Mouse (Mus musculus): ENCODE measurements at regions not wholly inside any gene's neighbourhood (a gene's known extent, or its start where the extent isn't known, plus 50 kb on each side); places are given as distances from the start of the nearest gene placed in this dataset.

GRCm38 (mm10) chr5:100220320-100220719 lies 60.7 kb upstream of the Tmem150c start:
- H3K27ac ChIP-seq (ENCODE audit: low read length), result no peak overlapping the region
- no peak overlapping the region for H3K4me3 ChIP-seq (ENCODE audit: low read depth, low read length)
- ATAC-seq (ENCODE audit: low read depth), result no peak
- no peaks in the 10 kb centered on the region for H3K27me3 ChIP-seq (ENCODE audit: control insufficient read depth, insufficient read depth, low read depth, low read length)
- no peak overlapping the region for H3K4me2 ChIP-seq (ENCODE audit: low read depth, low read length)
- no peaks in the 10 kb centered on the region for H3K36me3 ChIP-seq (ENCODE audit: control insufficient read depth, insufficient read depth)
- WGBS (ENCODE audit: insufficient replicate concordance), result 53% methylated on average over 11 of the region's 11 CpGs
- no peaks in the 10 kb centered on the region for H3K9me3 ChIP-seq (replicated peaks; ENCODE audit: control insufficient read depth, low read length)
- no peaks in the 10 kb centered on the region for H3K4me1 ChIP-seq (ENCODE audit: control insufficient read depth, low read depth, low read length)
- no peak overlapping the region for H3K9ac ChIP-seq (ENCODE audit: low read depth, low read length)

GRCm38 (mm10) chr5:100218256-100218851 lies 58.7 kb upstream of the Tmem150c start:
- no peaks in the 10 kb centered on the region for H3K27me3 ChIP-seq (ENCODE audit: control insufficient read depth, insufficient read depth, low read depth, low read length)
- H3K36me3 ChIP-seq (ENCODE audit: control insufficient read depth, insufficient read depth), result no peaks in the 10 kb centered on the region
- H3K9me3 ChIP-seq (replicated peaks; ENCODE audit: control insufficient read depth, low read length), result no peaks in the 10 kb centered on the region
- no peak overlapping the region for H3K9ac ChIP-seq (ENCODE audit: low read depth, low read length)
- no peak for ATAC-seq (ENCODE audit: low read depth)
- no peak overlapping the region for H3K27ac ChIP-seq (ENCODE audit: low read length)
- no peak overlapping the region for H3K4me3 ChIP-seq (ENCODE audit: low read depth, low read length)
- WGBS (ENCODE audit: insufficient replicate concordance), result 72% methylated on average over 3 of the region's 3 CpGs
- H3K4me1 ChIP-seq (ENCODE audit: control insufficient read depth, low read depth, low read length), result no peaks in the 10 kb centered on the region
- H3K4me2 ChIP-seq (ENCODE audit: low read depth, low read length), result no peak overlapping the region

- Histone ChIP-seq H3K9ac (ENCODE audit: low read depth, low read length) (no peak overlapping the region), H3K4me3 (ENCODE audit: low read depth, low read length) (peak overlapping the region; percentile 19), H3K36me3 (ENCODE audit: control insufficient read depth, insufficient read depth) (no peaks in the 10 kb centered on the region), H3K27ac (ENCODE audit: low read length) (no peak overlapping the region), H3K4me2 (ENCODE audit: low read depth, low read length) (peak overlapping the region; percentile 15; the same call in 1 of the 2 replicates), H3K27me3 (ENCODE audit: control insufficient read depth, insufficient read depth, low read depth, low read length) (no peaks in the 10 kb centered on the region), H3K4me1 (ENCODE audit: control insufficient read depth, low read depth, low read length) (no peaks in the 10 kb centered on the region), H3K9me3 (replicated peaks; ENCODE audit: control insufficient read depth, low read length) (no peaks in the 10 kb centered on the region)
- ATAC-seq (ENCODE audit: low read depth), result peak; percentile 72
- 10% methylated on average over 17 of the region's 17 CpGs for WGBS (ENCODE audit: insufficient replicate concordance)
These were observed 57.8 kb upstream of the Tmem150c start for GRCm38 (mm10) chr5:100217178-100218035.

GRCm38 (mm10) chr5:100213901-100214300 lies 54.3 kb upstream of the Tmem150c start:
- H3K36me3 ChIP-seq (ENCODE audit: control insufficient read depth, insufficient read depth), result no peaks in the 10 kb centered on the region
- no peak overlapping the region for H3K4me2 ChIP-seq (ENCODE audit: low read depth, low read length)
- no peaks in the 10 kb centered on the region; the same call in 1 of the 2 replicates for H3K4me1 ChIP-seq (ENCODE audit: control insufficient read depth, low read depth, low read length)
- no peaks in the 10 kb centered on the region for H3K27me3 ChIP-seq (ENCODE audit: control insufficient read depth, insufficient read depth, low read depth, low read length)
- H3K27ac ChIP-seq (ENCODE audit: low read length), result no peak overlapping the region
- 70% methylated on average over 8 of the region's 8 CpGs for WGBS (ENCODE audit: insufficient replicate concordance)
- H3K4me3 ChIP-seq (ENCODE audit: low read depth, low read length), result no peak overlapping the region
- no peak overlapping the region for H3K9ac ChIP-seq (ENCODE audit: low read depth, low read length)
- ATAC-seq (ENCODE audit: low read depth), result no peak
- H3K9me3 ChIP-seq (replicated peaks; ENCODE audit: control insufficient read depth, low read length), result no peaks in the 10 kb centered on the region

GRCm38 (mm10) chr5:100210708-100211107 lies 51.1 kb upstream of the Tmem150c start:
- no peak overlapping the region for H3K9ac ChIP-seq (ENCODE audit: low read depth, low read length)
- 42% methylated on average over 5 of the region's 5 CpGs for WGBS (ENCODE audit: insufficient replicate concordance)
- no peak overlapping the region for H3K4me2 ChIP-seq (ENCODE audit: low read depth, low read length)
- no peaks in the 10 kb centered on the region for H3K27me3 ChIP-seq (ENCODE audit: control insufficient read depth, insufficient read depth, low read depth, low read length)
- no peaks in the 10 kb centered on the region; the same call in 1 of the 2 replicates for H3K4me1 ChIP-seq (ENCODE audit: control insufficient read depth, low read depth, low read length)
- H3K4me3 ChIP-seq (ENCODE audit: low read depth, low read length), result no peak overlapping the region
- H3K36me3 ChIP-seq (ENCODE audit: control insufficient read depth, insufficient read depth), result no peaks in the 10 kb centered on the region
- no peaks in the 10 kb centered on the region for H3K9me3 ChIP-seq (replicated peaks; ENCODE audit: control insufficient read depth, low read length)
- peak overlapping the region; percentile 22; the same call in 1 of the 2 replicates for H3K27ac ChIP-seq (ENCODE audit: low read length)
- peak; percentile 59; the same call in 1 of the 2 replicates for ATAC-seq (ENCODE audit: low read depth)

All from liver, embryonic 16.5 days (tissue).